35 mouse cellular contexts compared by ENCODE assay signal in the genomic region with DNA sequence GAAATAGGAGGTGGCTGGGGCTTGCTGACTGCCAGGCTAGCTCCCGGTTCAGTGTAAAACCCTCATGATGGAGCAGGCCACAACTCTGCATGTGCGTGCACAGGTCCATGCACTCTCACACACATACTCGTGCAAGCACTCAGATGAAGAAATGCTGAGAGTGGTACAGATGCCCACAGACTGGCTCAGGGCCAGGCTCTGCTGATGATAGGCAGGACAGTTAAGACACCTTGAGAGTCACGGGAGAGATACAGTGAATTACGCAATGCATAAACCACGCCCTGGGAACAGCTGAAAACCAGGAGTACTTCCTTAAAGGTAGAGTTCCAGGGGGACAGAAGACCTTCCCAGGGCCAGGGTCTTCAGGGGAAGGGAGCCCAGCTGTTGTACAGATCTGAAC. TPM values are rescaled to one million over a fixed set of nuclear protein-coding genes. Genes with fewer than 3 reads are reported as not detected.
"Had no signal": no experiment of that assay in that cellular context is flagged by ENCODE, and none has a peak within 500 bp of the region (broad histone marks: within the 10 kb centered on the region; RNA-seq: fewer than 3 reads in every experiment).

No protein-coding gene starts in this region.

- ATAC-seq: liver, embryonic 12.5 days; liver, postnatal 0 days; lung, postnatal 0 days; midbrain, embryonic 13.5 days; midbrain, embryonic 15.5 days had no signal

- H3K27ac ChIP-seq: limb, embryonic 10.5 days; limb, embryonic 12.5 days; limb, embryonic 13.5 days; limb, embryonic 15.5 days; liver, embryonic 12.5 days; liver, embryonic 13.5 days; liver, embryonic 14.5 days; liver, embryonic 15.5 days; lung, embryonic 15.5 days; macrophage; midbrain, embryonic 10.5 days; midbrain, embryonic 12.5 days; midbrain, embryonic 13.5 days; midbrain, embryonic 15.5 days; neural tube, embryonic 12.5 days had no signal

- H3K4me2 ChIP-seq: limb, embryonic 12.5 days; limb, embryonic 13.5 days; limb, embryonic 15.5 days; liver, embryonic 11.5 days; liver, embryonic 12.5 days; liver, embryonic 13.5 days; liver, embryonic 15.5 days; lung, embryonic 14.5 days; lung, embryonic 15.5 days; midbrain, embryonic 11.5 days; midbrain, embryonic 12.5 days; midbrain, embryonic 13.5 days; midbrain, embryonic 15.5 days; neural tube, embryonic 12.5 days had no signal

- H3K9ac ChIP-seq: limb, embryonic 12.5 days; limb, embryonic 13.5 days; limb, embryonic 15.5 days; liver, embryonic 12.5 days; liver, embryonic 13.5 days; liver, embryonic 14.5 days; liver, embryonic 15.5 days; liver, postnatal 0 days; lung, embryonic 14.5 days; lung, embryonic 15.5 days; midbrain, embryonic 12.5 days; midbrain, embryonic 13.5 days; midbrain, embryonic 15.5 days; neural tube, embryonic 12.5 days had no signal

- H3K4me3 ChIP-seq: limb, embryonic 10.5 days; limb, embryonic 12.5 days; limb, embryonic 13.5 days; limb, embryonic 15.5 days; liver, embryonic 12.5 days; liver, embryonic 13.5 days; liver, embryonic 15.5 days; lung, embryonic 15.5 days; megakaryocyte, embryonic 14.5 days; midbrain, embryonic 10.5 days; midbrain, embryonic 12.5 days; midbrain, embryonic 13.5 days; midbrain, embryonic 15.5 days; myocyte; neural tube, embryonic 12.5 days had no signal

- H3K27me3 ChIP-seq: limb, embryonic 12.5 days; limb, embryonic 13.5 days; limb, embryonic 15.5 days; liver, embryonic 12.5 days; liver, embryonic 13.5 days; liver, embryonic 15.5 days; lung, embryonic 15.5 days; megakaryocyte, embryonic 14.5 days; midbrain, embryonic 12.5 days; midbrain, embryonic 13.5 days; midbrain, embryonic 15.5 days; neural tube, embryonic 12.5 days had no signal

- DNase-seq: left cerebral cortex, postnatal 4 days; liver; liver, embryonic 13.5 days; liver, postnatal 0 days; lung, adult 18-20 months; lung, adult 2 months; lung, embryonic 14.5 days; lung, postnatal 10 days; lung, postnatal 14 days; lung, postnatal 36 days; lung, postnatal 4 days; midbrain, embryonic 14.5 days had no signal

- H3K9me3 ChIP-seq: limb, embryonic 10.5 days; limb, embryonic 12.5 days; limb, embryonic 13.5 days; limb, embryonic 15.5 days; liver, embryonic 12.5 days; liver, embryonic 13.5 days; liver, embryonic 15.5 days; lung, embryonic 15.5 days; megakaryocyte, embryonic 14.5 days; midbrain, embryonic 10.5 days; midbrain, embryonic 12.5 days; midbrain, embryonic 13.5 days; midbrain, embryonic 15.5 days; neural tube, embryonic 12.5 days had no signal

RNA-seq across cellular contexts. Expression of a gene that starts 46.0 kb away (rescaled TPM):
- total RNA-seq: megakaryocyte progenitor cell, adult 5-6 weeks; megakaryocyte, adult 5-6 weeks; megakaryocyte-erythroid progenitor cell, adult 5-6 weeks; monocyte, adult 5-6 weeks had no signal
- polyA plus RNA-seq: macrophage had no signal
